Mouse (Mus musculus) ES-E14 (cell line): ENCODE data around the gene Xcr1.

ENCODE experiments used
- CHD2 ChIP-seq: IDR thresholded peaks from 2 replicates; pipeline ENCODE4 v1.6.1; 2014; ENCODE audit warnings: mild to moderate bottlenecking, low read depth, low read length, inconsistent platforms
- MAFK ChIP-seq: IDR thresholded peaks from 2 replicates; pipeline ENCODE4 v1.6.1; 2014; ENCODE audit warnings: mild to moderate bottlenecking, low read depth, low read length, inconsistent platforms; ENCODE audit not compliant: insufficient read depth
- ZNF384 ChIP-seq: IDR thresholded peaks from 2 replicates; pipeline ENCODE4 v1.6.1; 2012; ENCODE audit warnings: low read depth, low read length, inconsistent platforms

DNA sequence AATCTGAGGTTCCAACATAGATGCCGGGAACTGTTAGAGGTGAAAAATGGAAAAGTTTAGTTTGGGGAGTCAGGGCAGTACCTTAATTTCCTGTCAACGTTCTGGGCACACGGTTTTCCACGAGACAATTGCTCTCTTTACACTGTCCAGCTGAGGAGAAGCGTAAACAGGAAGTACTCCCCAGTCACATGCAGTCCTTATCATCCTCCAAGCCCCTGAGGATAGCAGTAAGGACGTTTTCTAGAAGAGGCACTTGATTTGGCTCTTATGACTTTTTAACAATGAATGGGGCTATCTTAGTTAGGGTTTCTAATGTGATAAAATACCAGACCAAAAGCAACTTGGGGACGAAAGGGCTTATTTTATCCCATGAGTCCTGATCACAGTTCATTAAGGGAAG is 53.2 kb downstream of the Xcr1 start:
- TF ChIP-seq ZNF384 (no peak), MAFK (no peak), CHD2 (no peak)
